Mouse (Mus musculus): ENCODE results near the gene Dnaaf5.

DNA sequence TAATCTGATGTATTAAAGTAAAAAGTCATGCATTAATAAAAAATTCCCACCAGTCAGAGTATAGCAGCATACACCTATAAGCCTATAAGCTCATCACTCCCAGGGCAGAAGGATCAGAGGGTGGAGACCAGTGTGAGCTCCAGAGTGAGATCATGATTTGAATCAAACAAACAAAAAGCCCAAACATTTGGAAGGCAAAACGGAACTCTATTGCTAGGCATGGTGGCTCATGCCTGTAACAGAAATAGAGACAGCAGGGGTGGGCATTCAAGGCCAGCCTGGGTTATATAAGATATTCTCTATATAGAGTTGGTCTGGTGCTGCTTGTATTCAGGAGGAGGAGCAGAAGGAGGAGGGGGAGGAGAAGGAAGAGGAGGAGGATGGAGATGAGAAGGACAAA is 13.7 kb upstream of the Dnaaf5 start:
- TF ChIP-seq TCF3 (IDR thresholded peaks at IDR 0.05; ENCODE audit: insufficient read length, low read depth) (no peak), POLR2A (IDR thresholded peaks at IDR 0.05; ENCODE audit: insufficient read length, low read depth) (no peak)
